Mouse (Mus musculus) embryonic facial prominence, embryonic 12.5 days (tissue): Measurements from ENCODE around the gene Ppp1r12b. TPM values are rescaled to one million over a fixed set of nuclear protein-coding genes. Genes with fewer than 3 reads are reported as not detected.

Source experiments
- ATAC-seq: fragments of 200-750 bp; cut with Nextera tagmentation; 2 replicates; pipeline ENCODE4 v1.8.0; 2017; ENCODE audit not compliant: insufficient number of reproducible peaks, insufficient read depth, low FRiP score, low TSS enrichment
- H3K27ac ChIP-seq: fragments of 300-500 bp; sonication (generic); 2 replicates; pipeline ENCODE4 v1.5.1; 2016; ENCODE audit warnings: mild to moderate bottlenecking
- H3K27me3 ChIP-seq: fragments of 300-500 bp; sonication (generic); 2 replicates; pipeline ENCODE4 v1.6.1; 2016; ENCODE audit warnings: mild to moderate bottlenecking, moderate library complexity
- H3K36me3 ChIP-seq: fragments of 300-500 bp; sonication (generic); 2 replicates; pipeline ENCODE4 v1.6.1; 2016; ENCODE audit warnings: mild to moderate bottlenecking
- H3K4me1 ChIP-seq: fragments of 300-500 bp; sonication (generic); 2 replicates; pipeline ENCODE4 v1.6.1; 2016
- H3K4me2 ChIP-seq: fragments of 300-500 bp; sonication (generic); replicated peaks from 2 replicates; pipeline ENCODE4 v1.6.1; 2016; ENCODE audit warnings: mild to moderate bottlenecking, moderate library complexity
- H3K4me3 ChIP-seq: fragments of 300-500 bp; sonication (generic); 2 replicates; pipeline ENCODE4 v1.5.1; 2016; ENCODE audit warnings: mild to moderate bottlenecking
- H3K9ac ChIP-seq: fragments of 300-500 bp; sonication (generic); 2 replicates; pipeline ENCODE4 v1.6.1; 2016; ENCODE audit warnings: mild to moderate bottlenecking, moderate library complexity
- H3K9me3 ChIP-seq: fragments of 300-500 bp; sonication (generic); 2 replicates; pipeline ENCODE4 v1.6.1; 2016; ENCODE audit warnings: mild to moderate bottlenecking, moderate library complexity
- WGBS: fragments of 180-500 bp; shearing (Covaris S2); methylation state at CpG from one replicate; pipeline ENCODE4 v1.1.7; 2016; 5-methylcytosine and 5-hydroxymethylcytosine counted together
- polyA plus RNA-seq: library from polyadenylated mRNA; unstranded; fragments of >200 nt; fragmentation: Nextera tagmentation; extraction: Ambion mirVana; gene quantifications from 2 replicates; pipeline ENCODE4 v1.2.1, GENCODE M21; 2016

Gene Ppp1r12b
- polyA plus RNA-seq, 1 experiment from 2014 or later: 9.6 TPM

- Histone ChIP-seq H3K9me3 (no peaks in the 10 kb centered on the region), H3K4me1 (peaks cover 6% of the 10 kb centered on the region; the same call in 1 of the 2 replicates), H3K27ac (no peak overlapping the region), H3K4me3 (no peak overlapping the region), H3K9ac (no peak overlapping the region), H3K36me3 (no peaks in the 10 kb centered on the region), H3K4me2 (no peak overlapping the region), H3K27me3 (no peaks in the 10 kb centered on the region)
- 90% methylated on average over 6 of the region's 6 CpGs for WGBS
- ATAC-seq: no peak
Observed at GRCm38 (mm10) chr1:134817916-134818595, 137.7 kb downstream of the Ppp1r12b start.

DNA sequence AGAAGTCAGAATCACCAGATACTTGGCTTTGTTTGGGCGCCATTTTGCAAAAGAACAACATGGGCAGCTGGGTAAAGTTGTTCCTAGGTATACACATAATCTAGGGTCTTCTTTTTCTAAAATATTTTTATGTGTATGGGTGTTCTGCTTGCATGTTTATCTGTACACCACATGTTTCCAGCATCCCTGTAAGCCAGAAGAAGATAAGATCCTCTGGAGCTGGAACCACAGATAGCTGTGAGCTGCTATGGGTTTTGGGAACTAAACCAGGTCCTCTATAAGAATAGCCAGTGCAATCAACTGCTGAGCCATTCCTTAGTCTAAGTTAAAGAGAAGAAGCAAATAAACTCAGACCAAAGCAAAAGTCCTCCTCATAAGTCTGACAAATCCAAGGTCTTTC lies 138.6 kb downstream of the Ppp1r12b start:
- no peak overlapping the region for H3K9ac ChIP-seq
- no peak for ATAC-seq
- H3K9me3 ChIP-seq: no peaks in the 10 kb centered on the region
- no peak overlapping the region for H3K4me3 ChIP-seq
- no peaks in the 10 kb centered on the region for H3K36me3 ChIP-seq
- H3K4me1 ChIP-seq: peaks cover 5% of the 10 kb centered on the region; the same call in 1 of the 2 replicates
- no peak overlapping the region for H3K27ac ChIP-seq
- H3K4me2 ChIP-seq: no peak overlapping the region
- WGBS: 84% methylated on average over 1 of the region's 1 CpGs
- H3K27me3 ChIP-seq: no peaks in the 10 kb centered on the region

GRCm38 (mm10) chr1:134816617-134817016 lies 139.1 kb downstream of the Ppp1r12b start:
- no peaks in the 10 kb centered on the region for H3K27me3 ChIP-seq
- WGBS: 46% methylated on average over 6 of the region's 6 CpGs
- peak; percentile 67; the same call in 1 of the 2 replicates for ATAC-seq
- H3K9me3 ChIP-seq: no peaks in the 10 kb centered on the region
- no peak overlapping the region for H3K9ac ChIP-seq
- H3K36me3 ChIP-seq: no peaks in the 10 kb centered on the region
- H3K4me2 ChIP-seq: no peak overlapping the region
- no peak overlapping the region for H3K4me3 ChIP-seq
- H3K27ac ChIP-seq: peak overlapping the region; percentile 32; the same call in 1 of the 2 replicates
- H3K4me1 ChIP-seq: peaks cover 5% of the 10 kb centered on the region; the same call in 1 of the 2 replicates

- H3K4me3 ChIP-seq: no peak overlapping the region
- no peaks in the 10 kb centered on the region for H3K27me3 ChIP-seq
- H3K4me2 ChIP-seq: no peak overlapping the region
- H3K9ac ChIP-seq: no peak overlapping the region
- peaks cover 5% of the 10 kb centered on the region; the same call in 1 of the 2 replicates for H3K4me1 ChIP-seq
- H3K36me3 ChIP-seq: no peaks in the 10 kb centered on the region
- no peak for ATAC-seq
- no peaks in the 10 kb centered on the region for H3K9me3 ChIP-seq
- WGBS: 80% methylated on average over 3 of the region's 3 CpGs
- H3K27ac ChIP-seq: no peak overlapping the region
Observed at GRCm38 (mm10) chr1:134815748-134816147, 140.0 kb downstream of the Ppp1r12b start.

GRCm38 (mm10) chr1:134805471-134805870 lies 150.3 kb downstream of the Ppp1r12b start:
- H3K27ac ChIP-seq: no peak overlapping the region
- no peak overlapping the region for H3K4me3 ChIP-seq
- no peak overlapping the region for H3K4me2 ChIP-seq
- ATAC-seq: no peak
- no peaks in the 10 kb centered on the region for H3K36me3 ChIP-seq
- no peak overlapping the region for H3K9ac ChIP-seq
- peaks cover 30% of the 10 kb centered on the region for H3K4me1 ChIP-seq
- 79% methylated on average over 9 of the region's 9 CpGs for WGBS
- no peaks in the 10 kb centered on the region for H3K9me3 ChIP-seq
- H3K27me3 ChIP-seq: no peaks in the 10 kb centered on the region

DNA sequence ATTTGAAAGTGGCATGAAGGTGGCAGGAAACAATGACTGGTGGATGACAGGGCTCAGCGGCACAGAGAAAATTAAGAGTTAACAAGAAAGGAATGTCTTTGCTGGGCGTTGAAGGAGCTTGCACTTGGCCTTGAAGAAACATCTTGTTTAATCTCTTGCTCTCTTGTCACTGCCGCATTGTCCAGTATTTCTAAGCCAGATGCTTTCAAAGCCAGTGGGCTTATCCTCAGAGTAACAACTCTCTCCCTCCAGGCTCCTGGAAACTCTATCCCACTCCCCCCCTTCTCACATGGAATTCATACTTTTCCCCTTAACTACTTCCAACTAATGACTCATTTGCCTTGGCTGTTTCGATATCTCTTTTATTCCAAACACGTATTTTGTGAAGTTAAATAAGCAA lies 151.4 kb downstream of the Ppp1r12b start:
- ATAC-seq: no peak
- H3K9ac ChIP-seq: no peak overlapping the region
- 33% methylated on average over 5 of the region's 5 CpGs for WGBS
- peaks cover 30% of the 10 kb centered on the region for H3K4me1 ChIP-seq
- no peak overlapping the region; the same call in 1 of the 2 replicates for H3K4me2 ChIP-seq
- no peak overlapping the region for H3K4me3 ChIP-seq
- H3K27me3 ChIP-seq: no peaks in the 10 kb centered on the region
- H3K36me3 ChIP-seq: peaks cover 5% of the 10 kb centered on the region
- peak overlapping the region; percentile 93 for H3K27ac ChIP-seq
- H3K9me3 ChIP-seq: no peaks in the 10 kb centered on the region

GRCm38 (mm10) chr1:134803286-134804117 lies 152.2 kb downstream of the Ppp1r12b start:
- peak; percentile 74; the same call in 1 of the 2 replicates for ATAC-seq
- Histone ChIP-seq H3K27me3 (no peaks in the 10 kb centered on the region), H3K9ac (no peak overlapping the region; the same call in 1 of the 2 replicates), H3K4me2 (peak overlapping the region; percentile 30), H3K27ac (peak overlapping the region; percentile 93), H3K4me3 (0 out of 2 replicates have a peak overlapping the region, but pooled peaks have one; percentile 2), H3K9me3 (no peaks in the 10 kb centered on the region), H3K4me1 (peaks cover 30% of the 10 kb centered on the region), H3K36me3 (peaks cover 10% of the 10 kb centered on the region)
- 46% methylated on average over 16 of the region's 16 CpGs for WGBS

DNA sequence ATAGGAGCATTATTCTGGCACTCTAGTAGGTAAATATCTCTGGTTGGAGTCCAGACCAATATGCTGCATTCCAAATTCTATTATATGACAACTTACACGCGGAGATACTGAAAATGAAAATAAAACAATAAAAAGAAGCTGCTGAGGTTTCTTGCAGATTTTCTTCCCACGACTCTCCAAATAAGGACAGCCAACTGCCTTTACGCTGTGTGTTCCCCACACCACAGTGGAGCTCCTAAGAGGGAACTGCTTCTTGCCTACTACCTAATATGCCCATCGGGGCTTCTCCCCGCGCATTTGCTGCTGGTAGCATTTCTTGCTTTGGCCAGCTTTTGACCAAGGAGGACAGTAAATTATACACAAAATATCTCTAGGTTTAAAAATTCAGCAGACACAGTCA lies 154.0 kb downstream of the Ppp1r12b start:
- 90% methylated on average over 7 of the region's 7 CpGs for WGBS
- Histone ChIP-seq H3K9ac (no peak overlapping the region), H3K27ac (no peak overlapping the region), H3K36me3 (peaks cover 10% of the 10 kb centered on the region), H3K4me1 (peaks cover 30% of the 10 kb centered on the region), H3K9me3 (no peaks in the 10 kb centered on the region), H3K27me3 (no peaks in the 10 kb centered on the region), H3K4me2 (no peak overlapping the region), H3K4me3 (no peak overlapping the region)
- ATAC-seq: no peak

- Histone ChIP-seq H3K9me3 (no peaks in the 10 kb centered on the region), H3K9ac (no peak overlapping the region), H3K4me3 (no peak overlapping the region), H3K36me3 (peaks cover 10% of the 10 kb centered on the region), H3K4me1 (peaks cover 8% of the 10 kb centered on the region), H3K27me3 (no peaks in the 10 kb centered on the region), H3K4me2 (no peak overlapping the region), H3K27ac (no peak overlapping the region)
- no peak for ATAC-seq
- WGBS: 87% methylated on average over 3 of the region's 3 CpGs
Observed at GRCm38 (mm10) chr1:134796536-134796935, 159.2 kb downstream of the Ppp1r12b start.

GRCm38 (mm10) chr1:134796076-134796475 lies 159.7 kb downstream of the Ppp1r12b start:
- H3K9me3 ChIP-seq: no peaks in the 10 kb centered on the region
- peaks cover 10% of the 10 kb centered on the region for H3K36me3 ChIP-seq
- no peaks in the 10 kb centered on the region for H3K27me3 ChIP-seq
- H3K9ac ChIP-seq: no peak overlapping the region
- H3K4me3 ChIP-seq: no peak overlapping the region
- ATAC-seq: no peak
- WGBS: 81% methylated on average over 1 of the region's 1 CpGs
- H3K4me1 ChIP-seq: peaks cover 4% of the 10 kb centered on the region
- H3K4me2 ChIP-seq: no peak overlapping the region
- no peak overlapping the region for H3K27ac ChIP-seq

GRCm38 (mm10) chr1:134791456-134791855 lies 164.3 kb downstream of the Ppp1r12b start:
- no peak for ATAC-seq
- Histone ChIP-seq H3K36me3 (no peaks in the 10 kb centered on the region), H3K27me3 (no peaks in the 10 kb centered on the region), H3K9ac (no peak overlapping the region), H3K27ac (no peak overlapping the region), H3K9me3 (no peaks in the 10 kb centered on the region), H3K4me2 (no peak overlapping the region), H3K4me3 (no peak overlapping the region), H3K4me1 (peaks cover 10% of the 10 kb centered on the region; the same call in 1 of the 2 replicates)
